Mouse (Mus musculus) small intestine, adult 2 months (tissue): ENCODE data around the gene Ltb.

ENCODE experiments used
- CTCF ChIP-seq: fragments of 200-500 bp; IDR thresholded peaks from 2 replicates; pipeline ENCODE4 v1.5.1; 2012; ENCODE audit warnings: low read depth, mild to moderate bottlenecking, control low read depth, inconsistent platforms, low read length, moderate library complexity, mixed read lengths; ENCODE audit not compliant: insufficient replicate concordance, insufficient read length; ENCODE audit errors: extremely low read depth
- POLR2A ChIP-seq: fragments of 200-500 bp; IDR thresholded peaks from 2 replicates; pipeline ENCODE4 v1.6.1; 2012; ENCODE audit warnings: low read depth, mild to moderate bottlenecking, control low read depth, inconsistent platforms, low read length, moderate library complexity

GRCm38 (mm10) chr17:35155451-35155850 is 38.8 kb upstream of the Ltb start:
- TF ChIP-seq CTCF (no peak), POLR2A (no peak)
